Mouse (Mus musculus) intestine, embryonic 15.5 days (tissue): ENCODE results near the gene Endog. TPM values are rescaled to one million over a fixed set of nuclear protein-coding genes. Genes with fewer than 3 reads are reported as not detected.

Source experiments
- ATAC-seq: fragments of 200-750 bp; cut with Nextera tagmentation; 2 replicates; pipeline ENCODE4 v1.8.0; 2017; ENCODE audit warnings: moderate TSS enrichment, moderate library complexity
- H3K27ac ChIP-seq: fragments of 300-500 bp; sonication (generic); 2 replicates; pipeline ENCODE4 v1.5.1; 2015; ENCODE audit warnings: mild to moderate bottlenecking, inconsistent platforms
- H3K27me3 ChIP-seq: fragments of 300-500 bp; sonication (generic); replicated peaks from 2 replicates; pipeline ENCODE4 v1.6.1; 2015; ENCODE audit warnings: inconsistent platforms
- H3K36me3 ChIP-seq: fragments of 300-500 bp; sonication (generic); 2 replicates; pipeline ENCODE4 v1.6.1; 2015; ENCODE audit warnings: inconsistent platforms
- H3K4me1 ChIP-seq: fragments of 300-500 bp; sonication (generic); replicated peaks from 2 replicates; pipeline ENCODE4 v1.6.1; 2015; ENCODE audit warnings: inconsistent platforms
- H3K4me2 ChIP-seq: fragments of 300-500 bp; sonication (generic); replicated peaks from 2 replicates; pipeline ENCODE4 v1.6.1; 2015; ENCODE audit warnings: mild to moderate bottlenecking, inconsistent platforms
- H3K4me3 ChIP-seq: fragments of 300-500 bp; sonication (generic); replicated peaks from 2 replicates; pipeline ENCODE4 v1.5.1; 2015; ENCODE audit warnings: inconsistent platforms
- H3K9ac ChIP-seq: fragments of 300-500 bp; sonication (generic); 2 replicates; pipeline ENCODE4 v1.6.1; 2015; ENCODE audit warnings: inconsistent platforms
- H3K9me3 ChIP-seq: fragments of 300-500 bp; sonication (generic); 2 replicates; pipeline ENCODE4 v1.6.1; 2016; ENCODE audit warnings: inconsistent platforms
- WGBS: fragments of 180-500 bp; shearing (Covaris S2); methylation state at CpG from one replicate; pipeline ENCODE4 v1.1.7; 2015; 5-methylcytosine and 5-hydroxymethylcytosine counted together
- polyA plus RNA-seq: library from polyadenylated mRNA; unstranded; fragments of >200 nt; fragmentation: Nextera tagmentation; extraction: Ambion mirVana; gene quantifications from 2 replicates; pipeline ENCODE4 v1.2.1, GENCODE M21; 2015

The Endog gene
- polyA plus RNA-seq, 1 experiment from 2014 or later: 41.9 TPM

- H3K4me1 ChIP-seq: peaks cover 5% of the 10 kb centered on the region; the same call in 1 of the 2 replicates
- no peaks in the 10 kb centered on the region for H3K36me3 ChIP-seq
- WGBS: 58% methylated on average over 1 of the region's 1 CpGs
- H3K27ac ChIP-seq: peak overlapping the region; percentile 75
- H3K27me3 ChIP-seq: no peaks in the 10 kb centered on the region
- no peaks in the 10 kb centered on the region for H3K9me3 ChIP-seq
- H3K9ac ChIP-seq: no peak overlapping the region
- H3K4me2 ChIP-seq: peak overlapping the region; percentile 12; the same call in 1 of the 2 replicates
- no peak overlapping the region for H3K4me3 ChIP-seq
- peak; percentile 91 for ATAC-seq
Observed at GRCm38 (mm10) chr2:30199984-30200383, 28.7 kb downstream of the Endog start.

DNA sequence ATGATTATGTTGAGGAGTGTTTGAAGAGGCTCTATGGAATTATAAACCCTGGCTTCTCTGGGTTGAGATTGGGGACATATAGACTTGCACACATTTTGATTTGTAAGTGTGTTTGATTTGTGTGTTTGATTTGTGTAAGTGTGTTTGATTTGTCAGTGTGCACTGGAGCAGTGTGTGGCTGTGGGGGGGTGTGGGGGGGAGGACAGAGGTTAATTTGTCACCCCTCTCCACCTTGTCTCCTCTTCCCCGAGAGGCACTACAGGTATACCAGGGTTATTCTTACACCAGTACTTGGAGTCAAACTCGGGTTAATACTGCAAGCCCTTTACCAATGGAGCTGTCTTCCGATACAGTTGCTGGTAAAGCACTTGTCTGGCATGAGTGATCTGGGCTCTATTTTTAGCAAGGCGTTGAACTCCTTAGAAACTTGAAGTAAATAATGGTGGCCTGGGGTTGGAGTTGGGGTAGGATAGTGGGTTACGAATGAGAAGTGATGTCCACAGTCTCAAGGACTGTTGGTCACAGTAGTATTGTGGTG lies 29.2 kb downstream of the Endog start:
- Histone ChIP-seq H3K4me3 (no peak overlapping the region), H3K27me3 (no peaks in the 10 kb centered on the region), H3K9ac (no peak overlapping the region), H3K36me3 (no peaks in the 10 kb centered on the region), H3K4me2 (peak overlapping the region; percentile 20; the same call in 1 of the 2 replicates), H3K4me1 (peaks cover 5% of the 10 kb centered on the region; the same call in 1 of the 2 replicates), H3K27ac (peak overlapping the region; percentile 71), H3K9me3 (no peaks in the 10 kb centered on the region)
- ATAC-seq: peak; percentile 55
- WGBS: 46% methylated on average over 5 of the region's 5 CpGs

GRCm38 (mm10) chr2:30203439-30203838 lies 32.1 kb downstream of the Endog start:
- Histone ChIP-seq H3K4me3 (no peak overlapping the region), H3K4me1 (peaks cover 11% of the 10 kb centered on the region; the same call in 1 of the 2 replicates), H3K9me3 (no peaks in the 10 kb centered on the region), H3K9ac (no peak overlapping the region), H3K27me3 (no peaks in the 10 kb centered on the region), H3K27ac (no peak overlapping the region), H3K36me3 (no peaks in the 10 kb centered on the region), H3K4me2 (no peak overlapping the region)
- 72% methylated on average over 7 of the region's 7 CpGs for WGBS
- no peak for ATAC-seq

DNA sequence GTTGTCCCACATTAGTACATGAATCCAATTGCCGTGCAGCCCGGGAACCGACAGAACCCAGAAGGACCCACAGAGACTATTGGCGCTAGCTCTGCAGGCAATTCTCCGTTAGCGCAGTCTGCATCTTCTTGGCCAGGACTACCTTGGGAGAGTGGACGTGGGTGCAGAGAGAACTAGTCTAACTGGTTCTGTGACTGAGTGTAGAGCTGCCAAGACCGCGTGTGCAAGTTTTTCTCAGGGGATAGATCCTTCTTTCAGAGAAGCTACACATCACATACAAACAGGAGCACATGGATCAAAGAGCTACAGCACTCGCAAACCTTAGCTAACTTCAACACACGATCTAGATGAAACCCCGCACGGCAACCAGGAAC lies 33.9 kb downstream of the Endog start:
- Histone ChIP-seq H3K9me3 (no peaks in the 10 kb centered on the region), H3K4me3 (peak overlapping the region; percentile 84), H3K4me1 (peaks cover 11% of the 10 kb centered on the region; the same call in 1 of the 2 replicates), H3K9ac (peak overlapping the region; percentile 69), H3K4me2 (peak overlapping the region; percentile 83), H3K27ac (peak overlapping the region; percentile 88), H3K27me3 (no peaks in the 10 kb centered on the region), H3K36me3 (no peaks in the 10 kb centered on the region)
- under 1% methylated on average over 13 of the region's 13 CpGs for WGBS
- peak; percentile 71 for ATAC-seq

GRCm38 (mm10) chr2:30205629-30206357 lies 34.5 kb downstream of the Endog start, which contains the start of gene Kyat1:
Kyat1 (minus strand) TSS chr2:30205847.
- H3K4me3 ChIP-seq: peak within 1 kb of the TSS; percentile 84
- H3K4me2 ChIP-seq: peak within 1 kb of the TSS; percentile 83
- H3K9ac ChIP-seq: peak within 1 kb of the TSS; percentile 69
- no peaks in the 10 kb centered on the region for H3K9me3 ChIP-seq
- WGBS: under 1% methylated on average over 44 of the region's 44 CpGs
- peak; percentile 95 for ATAC-seq
- H3K36me3 ChIP-seq: no peaks in the 10 kb centered on the region
- H3K27ac ChIP-seq: peak within 1 kb of the TSS; percentile 88
- no peaks in the 10 kb centered on the region for H3K27me3 ChIP-seq
- H3K4me1 ChIP-seq: peaks cover 11% of the 10 kb centered on the region; the same call in 1 of the 2 replicates

DNA sequence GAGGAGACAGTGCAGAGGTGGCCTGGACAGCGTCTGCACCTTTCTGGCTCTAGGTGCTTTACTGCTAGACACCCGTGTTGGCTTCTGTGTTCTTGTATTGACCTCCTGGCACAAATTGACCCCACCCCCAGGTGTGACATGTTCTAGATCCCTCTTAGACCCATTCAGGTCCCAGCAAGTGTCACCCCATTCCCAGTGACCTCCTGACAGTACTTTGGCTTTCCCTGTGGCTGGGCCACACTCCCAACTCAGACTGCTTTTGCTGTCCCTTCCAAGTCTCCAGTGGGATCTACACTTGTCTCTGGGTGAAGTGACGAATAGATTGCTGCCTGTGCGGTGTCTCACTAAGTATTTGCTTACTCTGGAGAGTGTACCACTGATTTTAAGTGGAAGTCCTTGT lies 36.1 kb downstream of the Endog start:
- no peak overlapping the region for H3K27ac ChIP-seq
- H3K4me2 ChIP-seq: no peak overlapping the region
- no peak overlapping the region for H3K4me3 ChIP-seq
- no peaks in the 10 kb centered on the region for H3K27me3 ChIP-seq
- no peaks in the 10 kb centered on the region for H3K36me3 ChIP-seq
- ATAC-seq: no peak
- no peaks in the 10 kb centered on the region for H3K9me3 ChIP-seq
- H3K9ac ChIP-seq: no peak overlapping the region
- 71% methylated on average over 4 of the region's 4 CpGs for WGBS
- peaks cover 11% of the 10 kb centered on the region; the same call in 1 of the 2 replicates for H3K4me1 ChIP-seq

- Histone ChIP-seq H3K27me3 (no peaks in the 10 kb centered on the region), H3K4me1 (peaks cover 11% of the 10 kb centered on the region; the same call in 1 of the 2 replicates), H3K27ac (no peak overlapping the region), H3K9me3 (no peaks in the 10 kb centered on the region), H3K9ac (no peak overlapping the region), H3K4me3 (no peak overlapping the region), H3K36me3 (no peaks in the 10 kb centered on the region), H3K4me2 (no peak overlapping the region)
- no peak for ATAC-seq
- 80% methylated on average over 5 of the region's 5 CpGs for WGBS
Observed at GRCm38 (mm10) chr2:30207886-30208285, 36.6 kb downstream of the Endog start.

GRCm38 (mm10) chr2:30211408-30212168 lies 40.3 kb downstream of the Endog start:
- ATAC-seq: no peak
- no peak overlapping the region for H3K27ac ChIP-seq
- H3K36me3 ChIP-seq: no peaks in the 10 kb centered on the region
- 69% methylated on average over 6 of the region's 6 CpGs for WGBS
- H3K9ac ChIP-seq: no peak overlapping the region
- H3K27me3 ChIP-seq: no peaks in the 10 kb centered on the region
- H3K4me2 ChIP-seq: no peak overlapping the region
- H3K9me3 ChIP-seq: no peaks in the 10 kb centered on the region
- peaks cover under 1% of the 10 kb centered on the region; the same call in 1 of the 2 replicates for H3K4me1 ChIP-seq
- no peak overlapping the region for H3K4me3 ChIP-seq

- no peak overlapping the region for H3K9ac ChIP-seq
- no peaks in the 10 kb centered on the region for H3K36me3 ChIP-seq
- H3K27me3 ChIP-seq: no peaks in the 10 kb centered on the region
- no peak for ATAC-seq
- H3K9me3 ChIP-seq: no peaks in the 10 kb centered on the region
- H3K4me1 ChIP-seq: no peaks in the 10 kb centered on the region
- no peak overlapping the region for H3K4me3 ChIP-seq
- H3K4me2 ChIP-seq: no peak overlapping the region
- no peak overlapping the region for H3K27ac ChIP-seq
- whole genome bisulfite sequencing: 73% methylated on average over 4 of the region's 4 CpGs
Observed at GRCm38 (mm10) chr2:30212169-30212545, 40.9 kb downstream of the Endog start.

DNA sequence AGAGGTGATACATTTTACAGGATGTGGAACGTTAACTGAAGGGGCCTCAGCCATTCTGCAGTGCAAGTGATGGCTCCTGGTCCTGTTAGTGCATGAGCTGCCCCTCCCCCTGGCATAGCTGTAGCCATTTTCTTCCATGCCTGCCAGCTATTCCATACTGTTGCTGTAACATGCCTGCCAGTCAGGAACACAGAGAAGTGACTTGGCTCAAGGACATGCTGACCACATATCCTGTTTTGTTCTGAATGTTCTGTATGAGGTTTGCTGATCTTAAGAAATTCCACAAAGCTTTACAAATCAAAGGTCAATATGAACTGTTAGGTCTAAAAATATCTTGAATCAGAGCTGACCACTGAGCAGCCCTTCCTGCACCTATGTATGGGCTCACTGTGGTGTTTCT lies 41.7 kb downstream of the Endog start:
- H3K9me3 ChIP-seq: no peaks in the 10 kb centered on the region
- no peaks in the 10 kb centered on the region for H3K4me1 ChIP-seq
- no peak overlapping the region for H3K4me2 ChIP-seq
- no peaks in the 10 kb centered on the region for H3K27me3 ChIP-seq
- H3K27ac ChIP-seq: no peak overlapping the region
- no peak overlapping the region for H3K9ac ChIP-seq
- WGBS: 63% methylated on average over 1 of the region's 1 CpGs
- H3K36me3 ChIP-seq: no peaks in the 10 kb centered on the region
- no peak for ATAC-seq
- H3K4me3 ChIP-seq: no peak overlapping the region

GRCm38 (mm10) chr2:30214745-30215144 lies 43.5 kb downstream of the Endog start:
- Histone ChIP-seq H3K9me3 (no peaks in the 10 kb centered on the region), H3K4me1 (no peaks in the 10 kb centered on the region), H3K27me3 (no peaks in the 10 kb centered on the region), H3K4me3 (no peak overlapping the region), H3K36me3 (no peaks in the 10 kb centered on the region), H3K4me2 (no peak overlapping the region), H3K27ac (no peak overlapping the region), H3K9ac (no peak overlapping the region)
- no peak for ATAC-seq
- WGBS: 56% methylated on average over 3 of the region's 3 CpGs

GRCm38 (mm10) chr2:30215493-30215892 lies 44.2 kb downstream of the Endog start:
- 46% methylated on average over 6 of the region's 6 CpGs for WGBS
- Histone ChIP-seq H3K4me2 (no peak overlapping the region), H3K27ac (no peak overlapping the region), H3K9ac (no peak overlapping the region), H3K4me1 (no peaks in the 10 kb centered on the region), H3K4me3 (no peak overlapping the region), H3K36me3 (no peaks in the 10 kb centered on the region), H3K27me3 (no peaks in the 10 kb centered on the region), H3K9me3 (no peaks in the 10 kb centered on the region)
- ATAC-seq: no peak
